Mouse (Mus musculus) erythroblast, embryonic 14.5 days (primary cell): ENCODE data around the gene Rab3gap1.

Experiments used
- GATA1 ChIP-seq: IDR thresholded peaks from 2 replicates; pipeline ENCODE4 v1.6.1; 2012; ENCODE audit warnings: low read length, inconsistent platforms, mixed read lengths
- TAL1 ChIP-seq: IDR thresholded peaks from 3 replicates; pipeline ENCODE4 v1.6.1; 2012; ENCODE audit warnings: low read length, inconsistent platforms, mixed read lengths

DNA sequence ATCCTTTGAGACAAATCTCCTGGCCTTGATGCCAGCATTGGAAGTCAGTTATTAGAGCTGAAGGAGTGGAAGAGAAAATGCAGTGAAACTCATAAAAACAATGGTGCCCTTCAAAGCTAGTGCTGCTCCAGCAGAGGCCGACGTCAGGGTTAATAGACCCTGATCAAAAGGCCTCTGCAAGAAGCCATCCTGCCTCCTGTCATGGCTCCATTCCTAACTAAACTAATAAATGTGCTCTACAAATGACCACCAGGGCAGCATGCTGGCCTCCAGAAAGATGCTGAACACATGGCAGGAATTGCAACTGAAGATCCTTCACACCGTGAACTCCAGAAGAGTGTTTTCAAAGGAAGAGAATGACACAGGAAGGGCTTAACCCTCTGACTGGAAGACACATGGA lies 116.8 kb downstream of the Rab3gap1 start:
- TF ChIP-seq TAL1 (no peak), GATA1 (no peak)
